Mouse (Mus musculus) cerebellum, adult 2 months (tissue): Measurements from ENCODE around the gene Tbpl1. TPM values are rescaled to one million over a fixed set of nuclear protein-coding genes. Genes with fewer than 3 reads are reported as not detected.

Experiments used
- DNase-seq, 2 experiments: peaks; one replicate each; pipeline ENCODE4 v3.0.0; 2021
- H3K27ac ChIP-seq: fragments of 200-500 bp; 2 replicates; pipeline ENCODE4 v1.5.1; 2012; ENCODE audit warnings: low read length, control low read depth, inconsistent platforms; ENCODE audit not compliant: insufficient read depth
- H3K27me3 ChIP-seq: fragments of 200-500 bp; 2 replicates; pipeline ENCODE4 v1.6.1; 2012; ENCODE audit warnings: inconsistent platforms, mild to moderate bottlenecking, low read length, moderate library complexity; ENCODE audit not compliant: control insufficient read depth, insufficient read depth
- H3K4me1 ChIP-seq: fragments of 200-500 bp; 2 replicates; pipeline ENCODE4 v1.6.1; 2011; ENCODE audit warnings: low read length; ENCODE audit not compliant: control insufficient read depth, insufficient read depth
- H3K4me3 ChIP-seq: fragments of 200-500 bp; replicated peaks from 2 replicates; pipeline ENCODE3; 2011; ENCODE audit warnings: mild to moderate bottlenecking, low read depth, low read length, control low read depth; ENCODE audit not compliant: insufficient read depth
- CTCF ChIP-seq: fragments of 200-500 bp; IDR thresholded peaks from 2 replicates; pipeline ENCODE4 v1.5.1; 2011; ENCODE audit warnings: low read depth, mild to moderate bottlenecking, control low read depth, low read length, moderate library complexity, borderline replicate concordance; ENCODE audit not compliant: insufficient read depth
- POLR2A ChIP-seq: fragments of 200-500 bp; IDR thresholded peaks from 2 replicates; pipeline ENCODE4 v1.6.1; 2011; ENCODE audit warnings: low read length, control low read depth, borderline replicate concordance; ENCODE audit not compliant: insufficient read depth
- WGBS: fragments of 180-500 bp; shearing (Covaris S2); methylation state at CpG from one replicate; pipeline ENCODE4 v1.1.7; 2018; 5-methylcytosine and 5-hydroxymethylcytosine counted together
- polyA plus RNA-seq: library from polyadenylated mRNA; depleted of rRNA; stranded (reverse); fragments of >200 nt; gene quantifications from 2 replicates; pipeline ENCODE4 v1.2.3, GENCODE M21; 2012

The Tbpl1 gene
- polyA plus RNA-seq, 1 experiment: 57.6 TPM

DNA sequence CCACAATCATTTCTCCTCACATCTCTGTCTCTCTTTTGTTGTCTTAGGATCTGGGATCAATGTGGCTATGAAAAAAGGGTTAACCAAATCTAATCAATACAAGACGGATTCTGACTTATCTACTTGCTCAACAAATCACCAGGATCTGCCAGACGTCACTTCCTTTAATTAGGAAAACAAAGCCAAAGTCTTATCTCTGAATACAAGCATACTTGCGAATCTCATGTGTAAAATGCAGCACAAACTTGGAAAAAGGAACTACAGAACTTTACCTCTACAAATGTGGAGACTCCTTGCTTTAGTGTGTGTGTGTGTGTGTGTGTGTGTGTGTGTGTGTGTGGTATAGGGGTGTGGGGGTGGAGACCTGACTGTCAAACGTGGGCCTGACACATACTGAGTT lies 6.6 kb downstream of the Tbpl1 start:
- no peak for TF ChIP-seq CTCF
- TF ChIP-seq POLR2A: no peak
- 58% methylated on average over 4 of the region's 4 CpGs for WGBS
- Histone ChIP-seq H3K27me3 (no peaks in the 10 kb centered on the region), H3K4me1 (peaks cover 15% of the 10 kb centered on the region), H3K27ac (no peak overlapping the region), H3K4me3 (no peak overlapping the region)
- no peak for DNase-seq

DNA sequence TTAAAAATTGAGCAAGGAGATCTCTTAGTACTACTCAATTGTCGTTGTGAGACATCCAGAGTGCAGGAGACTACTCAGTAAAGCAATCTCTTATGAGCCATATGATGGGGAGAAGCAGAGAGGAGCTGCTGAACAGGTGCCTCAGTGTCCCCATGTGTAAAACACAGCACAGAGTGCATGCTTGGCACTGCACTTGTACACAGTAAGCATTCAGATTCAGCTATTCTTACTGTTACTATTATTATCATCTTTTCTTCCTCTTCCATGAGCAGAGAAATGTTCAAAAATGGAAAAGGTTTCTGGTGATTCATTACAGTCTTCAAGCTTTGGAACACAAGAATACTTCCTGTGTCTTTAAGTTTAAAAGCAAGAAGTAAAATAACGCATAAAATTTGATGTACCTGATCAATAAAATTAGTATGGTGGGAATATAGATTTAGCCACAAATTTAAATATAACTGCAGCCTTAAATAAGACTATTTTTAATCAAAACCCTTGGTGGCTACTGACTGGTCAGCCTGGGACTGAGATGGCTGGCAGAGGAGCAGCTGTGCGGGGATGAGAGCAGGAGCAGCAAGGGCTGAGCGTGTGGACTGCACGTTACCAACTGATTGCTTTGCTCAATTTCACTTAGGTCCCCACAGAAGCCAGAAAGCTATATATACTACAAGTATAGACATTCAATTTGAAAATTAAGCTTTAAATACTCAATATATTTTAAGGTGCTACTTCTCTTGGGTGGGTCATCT lies 10.8 kb downstream of the Tbpl1 start:
- Histone ChIP-seq H3K27me3 (no peaks in the 10 kb centered on the region), H3K4me3 (no peak overlapping the region), H3K27ac (no peak overlapping the region), H3K4me1 (peaks cover 16% of the 10 kb centered on the region)
- no peak for TF ChIP-seq CTCF
- no peak for TF ChIP-seq POLR2A
- peak in 1 of 2 experiments; percentile 6 for DNase-seq
- 45% methylated on average over 5 of the region's 5 CpGs for WGBS

DNA sequence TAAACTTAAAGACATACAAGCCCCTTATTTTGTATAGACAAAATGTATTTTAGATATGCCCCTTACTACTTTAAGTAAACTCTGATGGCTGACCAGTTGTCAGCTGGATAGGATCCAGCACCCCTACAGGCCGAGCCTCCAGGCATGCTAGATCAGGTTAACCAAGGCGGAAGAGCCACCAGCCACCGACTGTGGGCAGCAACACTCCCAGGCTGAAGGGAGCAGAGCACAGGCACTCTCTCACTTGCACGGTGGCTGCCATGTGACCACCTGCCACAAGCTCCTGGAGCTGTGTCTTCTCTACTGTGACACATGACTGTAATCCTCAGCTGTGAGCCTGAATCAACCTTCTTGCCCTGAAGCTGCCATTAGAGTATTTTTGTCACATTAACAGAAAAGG lies 13.3 kb downstream of the Tbpl1 start:
- Histone ChIP-seq H3K4me3 (no peak overlapping the region), H3K4me1 (peaks cover 17% of the 10 kb centered on the region), H3K27me3 (no peaks in the 10 kb centered on the region), H3K27ac (0 out of 2 replicates have a peak overlapping the region, but pooled peaks have one; percentile 14)
- peak; percentile 66 to 81 for DNase-seq
- WGBS: 1% methylated on average over 4 of the region's 4 CpGs
- TF ChIP-seq POLR2A: no peak
- TF ChIP-seq CTCF: no peak

DNA sequence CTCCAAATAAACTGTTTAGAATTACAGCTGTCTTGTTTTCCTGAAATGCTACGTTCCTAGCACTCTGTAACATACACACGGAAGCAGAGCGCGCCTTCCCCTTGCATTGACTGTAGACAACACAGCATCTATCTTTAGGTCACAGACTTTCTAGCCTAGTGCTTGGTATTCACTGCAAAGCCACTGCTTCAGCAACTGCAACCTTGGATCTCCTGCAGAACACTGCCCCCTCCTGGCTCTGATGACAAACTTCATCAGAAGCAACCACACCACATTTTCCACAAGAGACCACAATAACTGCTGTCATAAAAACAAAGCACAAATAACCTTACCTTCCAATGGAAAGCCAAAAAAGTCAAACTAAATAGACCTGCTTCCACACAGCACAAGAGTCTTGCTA lies 17.2 kb downstream of the Tbpl1 start:
- no peak for TF ChIP-seq POLR2A
- TF ChIP-seq CTCF: peak; percentile 90
- H3K27ac ChIP-seq: no peak overlapping the region
- WGBS: 58% methylated on average over 4 of the region's 4 CpGs
- H3K4me1 ChIP-seq: peaks cover 17% of the 10 kb centered on the region
- DNase-seq: peak; percentile 69 to 75
- H3K4me3 ChIP-seq: no peak overlapping the region
- H3K27me3 ChIP-seq: no peaks in the 10 kb centered on the region

DNA sequence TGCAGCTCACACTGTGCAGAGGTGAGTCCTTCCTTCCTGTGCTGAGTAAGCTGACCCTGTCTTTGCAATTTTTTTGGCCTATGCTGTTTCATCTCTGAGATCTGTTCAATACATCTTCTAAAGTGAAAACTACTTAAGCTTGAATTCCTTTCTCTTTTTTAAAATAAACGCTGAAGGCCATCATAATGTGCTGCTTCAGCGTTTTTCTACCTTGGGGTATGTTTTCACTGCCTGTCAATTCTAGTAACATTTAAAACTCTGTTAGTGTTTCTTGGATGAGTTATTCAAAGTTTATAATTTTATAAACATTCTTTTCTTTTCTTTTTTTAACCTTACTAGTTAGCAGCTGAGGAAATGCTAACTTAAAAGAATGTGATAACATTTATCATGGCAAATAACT lies 18.8 kb downstream of the Tbpl1 start:
- peaks cover 11% of the 10 kb centered on the region for H3K4me1 ChIP-seq

DNA sequence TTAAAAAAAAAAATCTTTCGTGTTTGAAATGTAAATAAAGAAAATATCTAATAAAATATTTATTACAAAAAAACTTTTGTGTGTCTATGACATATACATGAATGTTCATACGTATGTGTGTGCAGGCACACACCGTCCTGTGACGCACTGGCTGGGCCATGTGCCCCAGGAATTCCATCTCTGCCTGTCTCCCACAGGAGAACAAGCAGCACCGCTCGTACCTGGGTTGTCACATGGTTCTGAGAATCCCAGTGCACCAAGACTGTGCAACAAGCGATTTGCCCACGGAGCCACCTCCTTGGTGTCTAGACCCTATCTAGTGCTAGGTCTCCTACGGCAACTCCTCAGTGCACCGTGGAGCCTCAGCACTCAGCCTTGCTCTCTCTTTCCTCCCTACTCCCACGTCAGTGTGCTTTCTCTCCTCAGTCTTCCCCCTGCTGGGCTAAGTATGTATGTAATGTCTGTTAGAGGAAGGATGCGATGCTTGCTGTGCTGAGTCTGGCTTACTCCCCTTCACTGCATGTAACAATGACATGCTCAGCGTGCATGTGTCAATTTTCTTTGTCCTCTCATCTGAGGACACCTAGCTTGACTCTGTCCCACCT lies 21.5 kb downstream of the Tbpl1 start:
- H3K27ac ChIP-seq: 0 out of 2 replicates have a peak overlapping the region, but pooled peaks have one; percentile 62
- no peaks in the 10 kb centered on the region for H3K27me3 ChIP-seq
- 61% methylated on average over 13 of the region's 13 CpGs for WGBS
- peak in 1 of 2 experiments; percentile 21 for DNase-seq
- peaks cover 11% of the 10 kb centered on the region for H3K4me1 ChIP-seq
- H3K4me3 ChIP-seq: no peak overlapping the region
- TF ChIP-seq CTCF: 0 out of 2 replicates have a peak, but pooled peaks have one; percentile 8
- TF ChIP-seq POLR2A: no peak

More for the DNA sequence above, 18.8 kb downstream of the Tbpl1 start:
- WGBS: 76% methylated on average over 2 of the region's 2 CpGs
- no peak for DNase-seq
- Histone ChIP-seq H3K27ac (no peak overlapping the region), H3K4me3 (no peak overlapping the region), H3K27me3 (no peaks in the 10 kb centered on the region)
- no peak for TF ChIP-seq CTCF
- no peak for TF ChIP-seq POLR2A

DNA sequence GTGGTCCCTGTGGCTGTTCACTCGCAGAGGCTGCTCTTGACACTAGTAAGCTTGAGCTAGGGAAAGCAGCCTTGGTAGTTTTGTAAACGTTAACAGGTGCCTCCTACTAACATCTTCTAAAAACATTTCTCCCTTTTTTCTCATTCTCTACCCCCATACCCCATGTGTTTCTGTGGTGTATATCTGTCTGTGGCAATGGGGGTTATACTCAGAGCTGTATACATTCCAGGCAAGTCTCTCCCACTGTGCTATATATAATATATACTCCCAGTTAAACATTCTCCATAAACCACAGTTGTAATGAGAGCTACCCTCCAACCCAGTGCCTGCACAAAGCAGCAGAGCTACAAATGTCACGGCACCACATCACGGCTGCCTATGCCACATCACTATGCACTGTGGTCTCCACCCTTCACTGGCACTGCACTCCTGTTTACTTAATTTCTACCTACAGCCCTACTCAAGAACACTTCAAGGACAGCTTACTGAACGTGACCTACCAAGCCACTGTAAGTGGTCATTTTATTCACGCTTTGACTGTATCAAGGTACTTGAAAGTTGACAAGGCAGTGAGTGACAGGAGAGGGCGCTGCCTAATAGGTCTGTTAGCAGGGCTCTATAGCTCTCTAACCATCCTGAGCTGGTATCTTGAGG lies 23.4 kb downstream of the Tbpl1 start:
- Histone ChIP-seq H3K27me3 (no peaks in the 10 kb centered on the region), H3K27ac (no peak overlapping the region), H3K4me3 (no peak overlapping the region), H3K4me1 (peaks cover 9% of the 10 kb centered on the region)
- no peak for DNase-seq
- TF ChIP-seq CTCF: no peak
- TF ChIP-seq POLR2A: no peak
- 87% methylated on average over 7 of the region's 7 CpGs for WGBS

DNA sequence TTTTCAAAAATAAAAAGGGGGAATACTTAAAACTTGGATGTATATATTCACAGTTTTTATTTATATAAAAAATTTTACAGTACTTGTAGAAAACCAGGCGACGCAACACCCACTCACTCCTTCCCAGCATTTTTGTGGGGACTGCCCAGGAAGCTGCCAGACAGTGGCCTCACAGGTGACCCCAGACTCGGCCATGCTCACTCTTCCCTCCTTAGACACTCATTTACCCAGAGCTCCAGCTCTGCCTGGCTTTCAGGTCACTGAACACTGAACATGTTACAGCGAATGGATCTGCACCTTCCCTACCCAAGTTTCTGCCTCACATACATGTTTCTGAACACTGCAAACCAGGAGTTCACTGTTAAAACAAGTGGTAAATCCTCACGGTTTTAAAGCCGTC lies 27.9 kb downstream of the Tbpl1 start:
- DNase-seq: no peak
- Histone ChIP-seq H3K27ac (no peak overlapping the region), H3K27me3 (no peaks in the 10 kb centered on the region), H3K4me3 (no peak overlapping the region), H3K4me1 (peaks cover 29% of the 10 kb centered on the region)
- TF ChIP-seq POLR2A (no peak), CTCF (no peak)
- 89% methylated on average over 6 of the region's 6 CpGs for WGBS
